Mouse (Mus musculus): ENCODE data around the gene Gm10100.
"Not testable (repeated sequence)": the region's sequence is repeated elsewhere in the genome, so short reads cannot be mapped to it uniquely, and the experiment has no call there.

DNA sequence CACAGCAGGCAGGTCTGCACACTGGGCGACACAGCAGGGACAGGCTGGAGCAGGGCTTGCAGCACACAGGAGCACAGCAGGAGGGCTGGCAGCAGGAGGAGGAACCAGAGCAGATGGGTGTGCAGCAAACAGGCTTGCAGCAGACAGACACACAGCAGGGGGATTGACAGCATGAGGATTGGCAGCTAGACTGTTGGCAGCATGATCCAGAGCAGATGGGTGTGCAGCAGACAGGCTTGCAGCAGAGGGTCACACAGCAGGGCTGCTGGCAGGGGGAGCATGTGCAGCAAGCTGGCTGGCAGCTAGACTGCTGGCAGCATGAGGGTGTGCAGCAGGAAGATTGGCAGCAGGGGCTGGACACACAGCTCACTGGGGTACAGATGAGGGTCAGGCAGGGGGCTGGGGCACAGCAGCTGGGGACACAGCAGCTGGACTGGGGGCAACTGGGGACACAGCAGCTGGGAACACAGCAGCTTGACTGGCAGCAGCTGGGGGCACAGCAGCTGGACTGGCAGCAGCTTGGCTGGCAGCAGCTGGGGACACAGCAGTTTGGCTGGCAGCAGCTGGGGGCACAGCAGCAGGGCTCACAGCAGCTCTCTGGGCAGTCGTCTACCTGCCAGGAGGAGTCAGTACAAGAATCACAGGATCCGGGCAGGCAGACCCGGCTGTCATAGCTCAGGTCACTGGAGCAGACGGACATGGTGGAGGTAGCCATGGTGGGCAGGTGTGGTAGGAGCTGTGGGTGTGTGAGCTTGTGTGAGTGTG is 15.8 kb downstream of the Gm10100 start, which contains the start of gene Gm18596:
- TF ChIP-seq POLR2A (IDR thresholded peaks at IDR 0.05; ENCODE audit: insufficient read depth, low read depth, low read length); CTCF (IDR thresholded peaks at IDR 0.05): not testable (repeated sequence)
